Mouse (Mus musculus) spleen, postnatal 14 days (tissue): ENCODE data around the gene Gm38655.
"Not testable (repeated sequence)": the region's sequence is repeated elsewhere in the genome, so short reads cannot be mapped to it uniquely, and the experiment has no call there.

Experiments used
- DNase-seq, 2 experiments: peaks; one replicate each; pipeline ENCODE4 v3.0.0; 2021 to 2022; ENCODE audit warnings: low spot score in 2 of 2

The Gm38655 gene

DNA sequence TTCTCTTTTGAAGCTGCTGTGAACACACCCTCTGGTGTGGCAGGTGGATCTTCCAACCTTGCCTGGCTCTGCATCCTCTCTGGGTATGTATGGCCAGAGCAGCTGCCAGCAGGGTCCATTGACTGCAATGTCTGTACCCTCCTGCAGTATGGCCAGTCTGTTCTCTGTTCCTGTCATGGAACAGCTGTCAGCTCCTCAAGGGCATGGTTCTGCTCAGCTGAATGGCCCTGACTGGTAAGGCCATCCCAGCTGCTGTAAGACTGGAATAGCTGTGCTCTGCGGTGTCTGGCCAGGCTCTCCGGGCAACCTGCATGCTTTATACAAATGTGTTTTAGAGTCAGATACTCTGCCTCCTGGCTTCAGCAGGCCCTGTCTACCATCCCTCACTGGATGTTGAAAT is 5.6 kb downstream of the Gm38655 start:
- no peak for DNase-seq

- DNase-seq, result no peak
Measured at GRCm38 (mm10) chr17:25165970-25166671, 9.2 kb downstream of the Gm38655 start.

DNA sequence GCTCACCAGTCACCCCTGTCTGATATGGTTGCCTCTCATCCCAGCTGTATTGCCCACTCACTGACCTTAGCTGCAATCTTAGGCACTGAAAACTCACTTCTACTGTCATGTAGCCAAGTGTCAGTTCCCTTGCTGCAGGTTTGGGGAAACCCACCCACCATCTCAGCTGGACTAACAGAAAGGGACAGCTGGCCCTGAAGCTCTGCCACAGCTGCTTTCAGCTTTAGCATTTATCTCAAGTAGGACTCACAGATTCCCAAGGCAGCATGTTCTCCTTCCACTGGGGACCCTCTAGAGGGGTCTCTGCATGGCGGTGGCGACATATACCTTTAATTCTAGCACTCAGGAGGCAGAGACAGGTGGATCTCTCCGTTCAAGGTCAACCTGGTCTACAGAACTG is 10.5 kb downstream of the Gm38655 start:
- no peak for DNase-seq

GRCm38 (mm10) chr17:25163387-25163786 is 11.9 kb downstream of the Gm38655 start:
- no peak for DNase-seq

GRCm38 (mm10) chr17:25162161-25162560 is 13.1 kb downstream of the Gm38655 start, which contains the start of gene Ccdc154:
Gene Ccdc154, plus strand, starts transcription at chr17:25162461.
- no peak for DNase-seq

DNA sequence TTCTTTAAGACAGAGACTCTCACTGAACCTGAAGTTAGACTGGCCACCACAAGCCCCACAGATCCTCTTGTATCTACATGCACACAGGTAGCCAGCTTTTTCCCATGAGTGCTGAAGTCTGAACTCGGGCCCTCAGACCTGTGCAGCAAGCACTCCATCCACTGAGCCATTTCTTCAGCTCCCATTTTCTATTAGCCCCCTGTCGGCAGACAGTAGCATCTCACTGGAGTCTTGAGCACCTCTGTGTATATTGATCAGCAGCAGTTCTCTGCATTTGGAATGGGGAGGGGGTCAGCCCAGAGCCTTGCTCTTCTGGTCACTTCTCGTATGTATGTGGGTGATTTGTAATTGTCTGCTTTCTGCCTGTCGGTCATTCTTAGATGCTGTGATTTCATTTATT is 35.3 kb downstream of the Gm38655 start:
- DNase-seq, result no peak

- DNase-seq, result no peak
Measured at GRCm38 (mm10) chr17:25138803-25139202, 36.5 kb downstream of the Gm38655 start.

- DNase-seq, result no peak
Measured at GRCm38 (mm10) chr17:25135622-25136021, 39.6 kb downstream of the Gm38655 start.

DNA sequence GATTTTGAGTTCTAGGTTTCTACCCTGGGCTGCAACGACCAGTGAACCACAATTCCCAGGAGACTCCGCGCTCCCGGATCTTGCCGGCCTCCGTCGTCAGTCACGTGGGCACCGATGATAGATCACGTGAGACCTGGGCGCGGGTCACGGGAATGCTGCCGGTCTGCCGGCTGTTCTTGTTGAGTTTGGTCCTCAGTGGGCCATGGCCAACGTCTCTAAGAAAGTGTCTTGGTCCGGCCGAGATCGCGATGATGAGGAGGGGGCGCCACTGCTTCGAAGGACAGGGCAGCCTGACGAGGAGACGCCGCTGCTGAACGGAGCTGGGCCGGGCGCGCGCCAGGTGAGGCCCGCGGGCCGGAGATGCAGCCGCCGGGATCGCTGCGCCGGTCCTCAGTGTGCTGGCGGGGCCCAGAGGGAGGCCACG is 42.0 kb downstream of the Gm38655 start, which contains the start of gene Clcn7:
Gene Clcn7, plus strand, starts transcription at position 117 of the 424 bp plus-strand sequence.
- peak; percentile 80 to 90 for DNase-seq

- DNase-seq, result no peak
Measured at GRCm38 (mm10) chr17:25130060-25130459, 45.2 kb downstream of the Gm38655 start.

GRCm38 (mm10) chr17:25127681-25128080 is 47.6 kb downstream of the Gm38655 start:
- DNase-seq, result no peak

- peak in 1 of 2 experiments; percentile 30 for DNase-seq
Measured at GRCm38 (mm10) chr17:25127079-25127478, 48.2 kb downstream of the Gm38655 start.

- DNase-seq, result not testable (repeated sequence)
Measured at GRCm38 (mm10) chr17:25125442-25126060, 49.7 kb downstream of the Gm38655 start.

GRCm38 (mm10) chr17:25123979-25124378 is 51.3 kb downstream of the Gm38655 start:
- DNase-seq, result peak in 1 of 2 experiments; percentile 31
